Mouse (Mus musculus): Measurements from ENCODE around the gene Katnbl1. TPM values are rescaled to one million over a fixed set of nuclear protein-coding genes. Genes with fewer than 3 reads are reported as not detected.

Katnbl1 gene
- total RNA-seq, 2 experiments from 2014 or later = 10.0 to 11.3 TPM

- DNase-seq (ENCODE audit: low spot score in 2 of 2) = no peak
These were observed 81.5 kb downstream of the Katnbl1 start for GRCm38 (mm10) chr2:112460557-112460956.

Other genes with a start within 250 kb of the Katnbl1 start
- not detected for gene Olfr1316, start 244.2 kb upstream of the Katnbl1 start, total RNA-seq (2021)
- gene Olfr1317, start 238.9 kb upstream of the Katnbl1 start, total RNA-seq (2021) = not detected
- gene Olfr1318, start 225.0 kb upstream of the Katnbl1 start, total RNA-seq (2021) = not detected
- 1 to 10 TPM; 5.2 to 5.9 TPM for gene Lpcat4, start 139.7 kb upstream of the Katnbl1 start, total RNA-seq (2021)
- gene Nutm1, start 119.9 kb upstream of the Katnbl1 start, total RNA-seq (2021) = not detected
- gene Nop10, start 117.3 kb upstream of the Katnbl1 start, total RNA-seq (2021) = 100 to 1,000 TPM; 109 to 149 TPM
- 10 to 100 TPM; 26.9 to 32.5 TPM for gene Slc12a6, start 113.4 kb upstream of the Katnbl1 start, total RNA-seq (2021)
- gene Gm21985, start 112.9 kb upstream of the Katnbl1 start, total RNA-seq (2021) = under 1 TPM in 1 of 2 experiments, not detected in 1; 0.38 TPM
- gene Emc4, start 11.2 kb upstream of the Katnbl1 start, total RNA-seq (2021) = 10 to 100 TPM; 95.1 to 98.0 TPM
- gene Emc7, start 75.8 kb downstream of the Katnbl1 start, total RNA-seq (2021) = 10 to 100 TPM; 31.2 to 33.8 TPM
- not detected for gene Chrm5, start 101.6 kb downstream of the Katnbl1 start, total RNA-seq (2021)
- gene Aven, start 113.8 kb downstream of the Katnbl1 start, total RNA-seq (2021) = 10 to 100 TPM; 17.9 to 19.6 TPM

All from adrenal gland, adult 18-20 months (tissue).